Mouse (Mus musculus) thymus, adult 2 months (tissue): Measurements from ENCODE around the gene Olfr697. TPM values are rescaled to one million over a fixed set of nuclear protein-coding genes. Genes with fewer than 3 reads are reported as not detected.
"Not testable (repeated sequence)": the region's sequence is repeated elsewhere in the genome, so short reads cannot be mapped to it uniquely, and the experiment has no call there.

Experiments used
- DNase-seq: peaks from one replicate; pipeline ENCODE4 v3.0.0; 2021
- H3K27ac ChIP-seq: fragments of 200-500 bp; 2 replicates; pipeline ENCODE4 v1.5.1; 2012; ENCODE audit warnings: low read length, control low read depth; ENCODE audit not compliant: control insufficient read depth, insufficient read depth
- H3K27me3 ChIP-seq: fragments of 200-500 bp; 2 replicates; pipeline ENCODE4 v1.6.1; 2012; ENCODE audit warnings: mild to moderate bottlenecking, low read length, moderate library complexity, mixed read lengths; ENCODE audit not compliant: control insufficient read depth, insufficient read depth
- H3K36me3 ChIP-seq: fragments of 200-500 bp; 2 replicates; pipeline ENCODE4 v1.6.1; 2012; ENCODE audit warnings: mild to moderate bottlenecking, low read length, moderate library complexity; ENCODE audit not compliant: control insufficient read depth, insufficient read depth
- H3K4me1 ChIP-seq: fragments of 200-500 bp; replicated peaks from 2 replicates; pipeline ENCODE4 v1.6.1; 2012; ENCODE audit warnings: low read length; ENCODE audit not compliant: control insufficient read depth, insufficient read depth
- H3K4me3 ChIP-seq: fragments of 200-500 bp; 2 replicates; pipeline ENCODE4 v1.5.1; 2012; ENCODE audit warnings: mild to moderate bottlenecking, low read length, control low read depth, moderate library complexity; ENCODE audit not compliant: control insufficient read depth, insufficient read depth
- CTCF ChIP-seq: fragments of 200-500 bp; IDR thresholded peaks from 2 replicates; pipeline ENCODE4 v1.5.1; 2012; ENCODE audit warnings: mild to moderate bottlenecking, control low read depth, low read length, moderate library complexity, borderline replicate concordance; ENCODE audit not compliant: control insufficient read depth, poor library complexity, insufficient read depth; ENCODE audit errors: extremely low read depth
- POLR2A ChIP-seq: fragments of 200-500 bp; IDR thresholded peaks from 2 replicates; pipeline ENCODE4 v1.6.1; 2012; ENCODE audit warnings: mild to moderate bottlenecking, low read length, control low read depth, moderate library complexity; ENCODE audit not compliant: control insufficient read depth, poor library complexity, insufficient read depth; ENCODE audit errors: extremely low read depth
- WGBS: fragments of 180-500 bp; shearing (Covaris S2); methylation state at CpG from one replicate; pipeline ENCODE4 v1.1.7; 2018; 5-methylcytosine and 5-hydroxymethylcytosine counted together
- polyA plus RNA-seq: library from polyadenylated mRNA; depleted of rRNA; stranded (reverse); fragments of >200 nt; gene quantifications from 2 replicates; pipeline ENCODE4 v1.2.3, GENCODE M21; 2012; rRNA removed

The Olfr697 gene
- polyA plus RNA-seq: not detected in 2 replicates

DNA sequence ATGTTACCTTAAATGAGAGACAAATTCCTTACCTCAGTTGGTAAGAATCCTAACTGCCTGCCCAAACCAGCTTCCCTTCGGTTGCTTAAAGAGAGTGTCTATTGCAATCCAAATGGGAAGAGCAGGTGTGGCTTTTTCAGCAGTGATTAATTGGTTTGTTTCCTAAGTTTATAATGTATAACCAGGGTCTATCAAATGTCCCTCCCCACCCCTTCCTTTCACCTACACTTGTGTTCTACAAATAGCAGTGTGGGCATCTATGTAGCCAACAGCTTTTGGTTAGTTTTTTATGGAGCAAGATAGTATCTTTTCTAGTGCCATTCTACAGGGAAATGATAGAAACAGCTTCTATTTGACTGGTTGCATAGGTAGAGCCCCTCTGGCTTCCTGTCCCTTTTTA lies at the start of gene Olfr697:
Gene Olfr697, minus strand, starts transcription at position 101 of the 400 bp plus-strand sequence.
- WGBS: 98% methylated on average over 1 of the region's 1 CpGs
- Histone ChIP-seq H3K4me1 (no peaks in the 10 kb centered on the region), H3K4me3 (no peak within 1 kb of the TSS), H3K36me3 (no peaks in the 10 kb centered on the region), H3K27ac (no peak within 1 kb of the TSS), H3K27me3 (no peaks in the 10 kb centered on the region)
- DNase-seq: no peak
- no peak for TF ChIP-seq CTCF
- no peak for TF ChIP-seq POLR2A

DNA sequence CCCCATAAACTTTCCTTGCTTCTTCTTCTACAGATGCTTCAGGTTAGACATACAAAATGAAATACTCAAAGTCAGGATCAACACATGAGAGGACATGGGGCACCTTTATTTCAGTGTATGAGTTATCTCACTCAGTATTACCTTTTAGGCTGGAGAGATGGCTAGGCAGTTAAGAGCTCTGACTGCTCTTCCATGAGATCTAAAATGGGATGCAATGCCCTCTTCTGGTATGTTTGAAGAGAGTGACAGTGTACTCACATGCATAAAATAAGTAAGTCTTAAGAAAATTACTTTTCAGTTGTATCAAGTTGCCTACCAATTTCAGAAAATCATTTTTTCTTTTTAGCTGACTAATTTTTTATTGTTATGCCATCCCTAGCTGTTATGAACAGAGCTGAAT lies 46.1 kb upstream of the Olfr697 start:
- Histone ChIP-seq H3K36me3 (no peaks in the 10 kb centered on the region), H3K27ac (no peak overlapping the region), H3K27me3 (no peaks in the 10 kb centered on the region), H3K4me3 (no peak overlapping the region), H3K4me1 (no peaks in the 10 kb centered on the region)
- no peak for DNase-seq
- TF ChIP-seq POLR2A (no peak), CTCF (no peak)

DNA sequence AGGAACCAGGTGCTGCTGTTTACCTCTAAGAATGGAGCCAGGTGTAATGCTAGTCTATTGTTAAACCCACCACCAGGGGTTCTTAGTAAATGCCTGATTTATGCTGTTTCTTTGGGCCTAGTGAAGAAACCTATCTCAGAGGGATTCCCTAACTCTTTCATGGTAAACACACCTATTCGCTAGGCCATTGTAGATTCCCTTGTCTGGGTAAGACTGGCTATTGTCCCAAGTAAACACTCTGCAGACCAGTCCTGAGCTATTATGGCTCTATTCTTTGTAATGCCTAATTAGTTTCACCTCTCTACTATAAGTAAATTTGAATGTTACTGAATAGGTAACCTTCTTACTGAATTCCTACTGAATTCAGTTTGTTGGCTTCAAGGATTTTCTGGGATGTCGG lies 18.8 kb upstream of the Olfr697 start:
- not testable (repeated sequence) for H3K4me3 ChIP-seq, H3K4me1 ChIP-seq, H3K27ac ChIP-seq, H3K27me3 ChIP-seq, H3K36me3 ChIP-seq, DNase-seq
- WGBS: 100% methylated on average over 2 of the region's 2 CpGs

DNA sequence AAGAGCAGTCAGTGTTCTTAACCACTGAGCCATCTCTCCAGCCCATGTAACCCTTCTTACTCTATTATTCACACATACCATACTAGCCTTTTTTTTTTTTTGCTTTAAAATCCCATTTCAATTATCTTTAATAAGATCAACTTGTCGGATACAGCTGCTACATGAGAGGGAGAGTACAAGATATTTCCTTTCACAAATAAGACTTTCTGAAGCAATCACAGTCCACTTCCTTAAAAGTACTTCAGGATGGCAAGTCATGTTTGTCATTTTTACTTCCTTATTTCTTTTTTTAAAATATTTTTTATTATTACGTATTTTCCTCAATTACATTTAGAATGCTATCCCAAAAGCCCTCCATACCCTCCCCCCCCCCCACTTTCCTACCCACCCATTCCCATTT lies 16.6 kb upstream of the Olfr697 start:
- no peak overlapping the region for H3K4me3 ChIP-seq
- no peaks in the 10 kb centered on the region for H3K4me1 ChIP-seq
- H3K27ac ChIP-seq: no peak overlapping the region
- DNase-seq: no peak
- H3K36me3 ChIP-seq: no peaks in the 10 kb centered on the region
- 85% methylated on average over 2 of the region's 2 CpGs for WGBS
- H3K27me3 ChIP-seq: no peaks in the 10 kb centered on the region
- TF ChIP-seq POLR2A: no peak
- no peak for TF ChIP-seq CTCF

DNA sequence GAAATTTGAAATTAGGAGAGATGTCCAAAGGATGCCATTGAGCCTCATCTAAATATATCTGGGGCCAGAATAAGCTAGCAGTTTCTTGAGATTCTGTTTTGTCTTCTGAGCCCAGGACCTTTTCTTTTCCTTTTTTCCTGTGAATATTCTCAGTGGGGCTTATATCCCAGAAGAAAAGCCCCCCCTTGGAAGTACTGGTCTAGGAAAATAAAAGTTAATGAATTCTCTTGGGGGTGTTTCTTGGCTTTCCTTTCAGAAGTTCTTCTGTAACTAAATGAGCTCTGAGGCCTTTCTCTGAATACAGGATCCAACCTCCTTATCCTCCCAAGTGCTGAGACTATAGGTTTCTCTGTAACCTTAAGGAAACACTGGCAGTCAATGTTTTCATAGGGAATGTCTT lies 13.1 kb upstream of the Olfr697 start, which contains the start of gene Olfr698:
Gene Olfr698, minus strand, starts transcription at position 101 of the 400 bp plus-strand sequence.
- DNase-seq: no peak
- no peaks in the 10 kb centered on the region for H3K4me1 ChIP-seq
- no peak within 1 kb of the TSS for H3K4me3 ChIP-seq
- H3K27me3 ChIP-seq: no peaks in the 10 kb centered on the region
- TF ChIP-seq POLR2A: no peak
- no peak for TF ChIP-seq CTCF
- H3K27ac ChIP-seq: no peak within 1 kb of the TSS
- H3K36me3 ChIP-seq: no peaks in the 10 kb centered on the region

DNA sequence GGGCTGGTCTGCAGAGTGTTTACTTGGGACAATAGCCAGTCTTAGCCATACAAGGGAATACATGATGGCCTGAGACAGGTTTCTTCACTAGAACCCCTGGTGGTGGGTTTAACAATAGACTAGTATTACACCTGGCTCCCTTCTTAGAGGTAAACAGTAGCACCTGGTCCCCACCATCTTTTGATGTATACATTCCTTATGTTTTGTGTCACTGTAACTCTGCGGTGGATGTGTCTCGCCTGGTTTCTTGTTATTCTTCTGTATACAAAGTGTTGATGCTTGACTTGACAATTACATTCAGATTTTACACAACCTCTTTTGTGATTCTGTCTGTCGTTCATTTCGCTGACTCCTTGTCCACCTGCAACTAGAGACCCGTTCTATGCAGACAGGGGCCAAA lies 3.6 kb upstream of the Olfr697 start:
- no peaks in the 10 kb centered on the region for H3K4me1 ChIP-seq
- no peak for DNase-seq
- no peaks in the 10 kb centered on the region for H3K27me3 ChIP-seq
- no peak overlapping the region for H3K27ac ChIP-seq
- TF ChIP-seq CTCF (no peak), POLR2A (no peak)
- WGBS: 93% methylated on average over 5 of the region's 5 CpGs
- no peaks in the 10 kb centered on the region for H3K36me3 ChIP-seq
- H3K4me3 ChIP-seq: no peak overlapping the region

DNA sequence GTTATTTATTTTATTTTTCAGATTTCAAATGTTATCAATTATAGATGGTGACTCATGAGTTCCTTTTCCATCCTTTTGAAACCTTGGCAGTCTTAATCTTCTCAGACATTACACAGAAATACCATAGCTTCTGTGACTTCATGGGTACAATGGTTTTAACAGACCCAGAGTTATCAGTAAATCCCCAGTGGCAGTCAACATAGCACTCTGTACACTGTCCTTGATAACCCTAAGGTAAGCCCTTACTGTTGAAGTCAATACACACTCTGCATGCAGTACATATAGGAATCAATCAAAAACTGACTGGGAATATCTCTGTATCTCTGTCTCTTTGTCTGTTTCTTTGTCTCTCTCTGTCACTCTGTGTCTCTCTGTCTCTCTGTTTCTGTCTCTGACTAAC lies 5.2 kb downstream of the Olfr697 start:
- no peak overlapping the region for H3K4me3 ChIP-seq
- H3K4me1 ChIP-seq: no peaks in the 10 kb centered on the region
- no peaks in the 10 kb centered on the region for H3K27me3 ChIP-seq
- no peak for DNase-seq
- TF ChIP-seq POLR2A (no peak), CTCF (no peak)
- no peaks in the 10 kb centered on the region for H3K36me3 ChIP-seq
- no peak overlapping the region for H3K27ac ChIP-seq

DNA sequence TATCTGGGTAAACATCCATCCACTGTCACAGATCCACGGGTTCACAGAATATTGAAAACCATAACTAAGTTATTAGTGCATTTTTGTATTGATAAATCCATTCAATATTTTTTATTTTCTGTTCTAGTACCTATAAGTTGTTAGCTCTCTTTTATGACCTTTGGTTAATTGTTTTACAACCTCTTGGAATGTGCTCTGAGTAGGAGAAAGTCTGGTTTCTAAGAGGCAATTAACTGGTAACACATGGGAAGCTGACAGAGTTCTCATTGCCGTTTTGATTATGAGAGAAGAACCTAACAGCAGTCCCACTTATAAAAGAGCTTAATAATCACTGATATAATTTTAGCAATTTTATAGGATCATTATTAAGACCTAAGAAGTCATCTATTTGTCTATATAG lies 8.5 kb downstream of the Olfr697 start:
- WGBS: 84% methylated on average over 2 of the region's 2 CpGs

DNA sequence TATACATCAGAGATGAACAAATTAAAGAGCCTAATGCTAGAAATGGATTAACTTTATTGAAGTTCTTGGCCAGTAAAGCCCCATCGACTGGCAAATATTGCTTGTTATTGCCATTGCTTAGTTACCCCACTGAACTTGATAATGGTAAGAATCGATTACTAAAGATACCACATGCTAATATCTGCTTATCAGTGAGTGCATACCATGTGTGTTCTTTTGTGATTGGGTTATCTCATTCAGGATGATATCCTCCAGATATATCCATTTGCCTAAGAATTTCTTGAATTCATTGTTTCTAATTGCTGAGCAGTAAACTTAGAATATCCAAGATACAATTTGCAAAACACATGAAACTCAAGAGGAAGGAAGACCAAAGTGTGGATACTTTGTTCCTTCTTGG lies 16.6 kb downstream of the Olfr697 start:
- WGBS: 96% methylated on average over 2 of the region's 2 CpGs
- DNase-seq, H3K27me3 ChIP-seq, H3K4me1 ChIP-seq, H3K27ac ChIP-seq, H3K36me3 ChIP-seq, H3K4me3 ChIP-seq: not testable (repeated sequence)

More for the DNA sequence above, 8.5 kb downstream of the Olfr697 start:
- Histone ChIP-seq H3K4me3 (no peak overlapping the region), H3K27me3 (no peaks in the 10 kb centered on the region), H3K36me3 (no peaks in the 10 kb centered on the region), H3K4me1 (no peaks in the 10 kb centered on the region), H3K27ac (no peak overlapping the region)
- no peak for DNase-seq
- TF ChIP-seq POLR2A (no peak), CTCF (no peak)
